Mouse (Mus musculus) CH12F3 (cell line): ENCODE measurements around the gene Cd6.

Source experiments
- in situ Hi-C: fragments of 300-500 bp; cut with MboI; formaldehyde crosslinking; loops from 2 replicates; pipeline ENCODE4 v1.14.3; 2020; ENCODE audit warnings: low sequenced_read_pairs

The Cd6 gene

DNA sequence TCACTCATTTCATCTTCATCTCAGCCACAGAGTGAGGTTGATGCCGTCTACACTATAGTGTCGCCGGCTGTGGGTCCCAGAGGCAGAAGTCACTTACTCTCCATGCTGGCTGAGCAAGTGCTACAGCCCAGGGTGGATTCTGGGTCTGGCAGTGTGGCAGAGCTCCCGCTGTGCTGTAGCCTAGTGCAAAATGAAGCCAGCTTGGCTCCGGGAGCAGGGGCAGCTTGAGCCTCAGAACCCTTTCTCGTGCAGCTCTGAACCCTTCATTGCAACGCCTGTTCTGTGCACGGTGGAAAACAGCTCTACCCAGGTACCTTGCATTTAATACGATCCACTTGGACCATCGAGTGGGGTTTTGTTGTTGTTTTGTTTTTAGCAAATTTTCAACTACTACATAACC lies 62.2 kb downstream of the Cd6 start:
- in situ Hi-C loops: no loop called here

DNA sequence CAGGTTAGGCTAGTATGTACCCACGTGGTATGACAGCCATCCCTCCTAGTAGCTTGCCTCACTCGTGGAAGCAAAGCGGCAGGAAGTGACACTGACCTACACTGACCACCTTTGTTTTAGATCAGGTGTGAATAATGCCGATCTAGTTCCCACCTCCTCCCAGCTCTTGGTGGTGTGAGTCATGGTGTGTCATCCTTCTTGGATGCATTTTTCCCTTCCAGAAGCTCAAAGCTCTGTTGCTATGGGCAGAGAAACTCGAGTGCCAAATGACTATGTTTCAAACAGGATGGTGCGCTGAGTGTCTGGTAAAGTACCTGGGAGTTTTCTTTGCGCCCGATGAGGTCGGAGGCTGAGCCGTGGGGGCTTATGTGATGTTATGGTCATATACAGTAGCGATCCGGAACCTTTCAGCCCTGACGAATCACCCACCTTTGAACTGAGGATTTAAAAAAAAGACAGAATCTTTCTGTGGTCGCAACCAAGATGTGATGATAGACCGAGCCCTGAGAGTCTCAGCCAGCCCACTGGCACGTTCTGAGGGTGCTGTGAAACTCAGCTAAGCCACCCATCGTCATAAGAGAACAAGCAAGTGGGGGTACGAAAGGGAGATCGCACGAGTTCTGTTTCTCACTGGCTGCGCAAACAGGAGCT lies 66.4 kb downstream of the Cd6 start:
- in situ Hi-C loops: no loop called here

DNA sequence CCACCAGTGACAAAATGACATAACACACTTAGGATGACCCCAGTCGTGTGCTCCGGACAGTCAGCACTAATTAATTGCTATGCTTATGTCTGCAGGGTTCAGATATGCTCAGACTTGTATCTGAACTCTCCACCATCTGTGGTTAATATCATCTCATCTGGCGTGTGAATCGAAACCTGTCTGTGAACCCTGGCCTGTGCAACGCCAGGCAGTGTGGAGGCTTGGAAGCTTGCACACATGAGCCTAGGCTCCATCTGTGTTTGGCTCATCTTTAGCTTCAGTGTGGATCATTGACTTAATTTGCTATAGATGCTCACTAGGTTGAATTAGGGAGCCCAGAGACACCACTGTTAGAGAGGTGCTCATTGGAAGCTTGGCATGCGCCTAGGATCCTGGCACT lies 67.4 kb downstream of the Cd6 start:
- in situ Hi-C loops: no loop called here

DNA sequence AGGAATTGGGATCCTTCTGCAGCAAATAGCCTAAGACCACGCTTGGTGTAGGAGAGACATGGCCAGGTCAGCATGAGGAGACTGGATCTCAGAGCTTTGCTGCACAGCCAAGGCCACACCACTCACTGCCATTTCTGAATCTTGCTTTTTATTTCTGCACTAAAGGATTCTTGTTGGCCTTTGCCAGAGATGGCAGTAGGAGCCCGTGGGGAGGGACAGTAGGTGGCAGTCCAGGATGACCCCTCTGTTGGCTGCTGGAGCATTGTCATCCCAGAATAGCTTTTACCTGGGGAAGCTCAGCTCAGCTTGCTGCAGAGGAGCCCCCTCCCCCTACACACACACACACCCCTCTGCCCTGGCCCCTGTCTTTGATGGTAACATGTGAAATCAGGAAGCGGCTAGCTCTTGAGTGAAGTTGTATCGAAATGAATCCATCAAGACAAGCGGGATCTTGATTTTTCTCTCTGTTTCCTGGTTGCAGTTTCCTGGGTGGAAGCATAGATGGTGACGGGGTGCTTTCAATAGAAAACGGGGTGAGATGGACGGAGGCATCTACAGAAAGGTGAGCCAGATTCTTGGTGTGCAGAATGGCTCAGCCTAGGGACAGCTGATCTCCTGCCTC lies 68.0 kb downstream of the Cd6 start:
- in situ Hi-C loops: no loop called here

DNA sequence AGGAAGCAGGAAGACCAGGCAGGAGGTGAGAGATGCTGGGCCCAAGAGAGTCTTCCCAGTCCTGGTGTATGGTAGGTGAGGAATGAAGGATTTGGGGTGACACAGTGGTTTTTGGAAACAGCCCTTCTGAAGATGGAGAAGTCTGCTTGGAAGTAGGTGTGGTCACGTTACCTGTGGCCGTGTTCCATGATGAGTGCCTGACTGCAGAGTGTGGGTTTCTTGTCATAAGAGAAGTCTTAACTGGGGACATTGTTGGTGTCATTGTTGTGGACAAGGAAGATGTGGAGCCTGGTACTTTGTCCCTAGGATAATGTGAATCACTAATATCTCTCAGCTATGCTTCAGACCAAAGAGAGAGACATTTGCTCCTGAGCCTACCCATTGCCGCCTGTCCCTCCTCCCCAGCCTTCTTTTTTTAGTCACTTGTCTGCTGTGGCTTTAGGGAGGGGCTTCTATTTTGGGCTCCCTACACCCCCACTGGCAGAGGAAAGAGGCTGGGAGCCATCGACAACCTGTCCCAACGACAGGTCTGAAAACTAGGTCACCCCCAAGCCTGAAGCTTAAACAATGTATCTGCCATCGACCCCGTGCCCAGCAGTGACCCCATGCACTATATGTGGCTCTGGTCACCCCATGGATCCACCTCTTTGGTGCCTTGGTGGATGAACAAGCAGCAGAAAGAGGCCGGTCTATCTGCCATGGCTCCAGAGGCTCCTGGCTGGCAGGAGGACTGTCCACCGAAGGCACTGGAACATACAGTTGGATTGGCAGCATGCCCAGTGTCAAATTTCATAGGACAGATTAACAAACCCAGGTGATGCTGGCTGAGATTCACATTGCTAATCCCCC lies 69.7 kb downstream of the Cd6 start:
- in situ Hi-C loops: no loop called here

DNA sequence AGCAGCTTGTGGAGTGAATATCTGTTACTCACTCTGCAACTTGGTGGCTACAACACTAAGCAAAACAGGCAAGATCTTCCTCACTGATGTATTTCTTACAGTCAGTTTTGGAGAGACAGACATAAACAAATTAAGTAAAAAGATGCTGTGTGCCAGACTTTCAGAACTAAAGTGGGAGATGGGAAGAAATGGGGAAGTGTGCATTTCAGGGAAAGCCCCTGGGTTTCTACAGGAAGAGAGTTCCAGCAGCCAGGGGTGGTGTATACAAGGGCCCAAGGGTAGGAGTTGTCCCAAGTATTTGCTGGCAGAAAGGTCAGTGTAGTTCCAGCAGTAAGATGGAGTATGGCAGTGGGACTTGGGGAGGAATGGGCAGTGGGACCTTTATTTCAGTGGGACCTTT lies 70.3 kb downstream of the Cd6 start:
- in situ Hi-C loops: no loop called here

DNA sequence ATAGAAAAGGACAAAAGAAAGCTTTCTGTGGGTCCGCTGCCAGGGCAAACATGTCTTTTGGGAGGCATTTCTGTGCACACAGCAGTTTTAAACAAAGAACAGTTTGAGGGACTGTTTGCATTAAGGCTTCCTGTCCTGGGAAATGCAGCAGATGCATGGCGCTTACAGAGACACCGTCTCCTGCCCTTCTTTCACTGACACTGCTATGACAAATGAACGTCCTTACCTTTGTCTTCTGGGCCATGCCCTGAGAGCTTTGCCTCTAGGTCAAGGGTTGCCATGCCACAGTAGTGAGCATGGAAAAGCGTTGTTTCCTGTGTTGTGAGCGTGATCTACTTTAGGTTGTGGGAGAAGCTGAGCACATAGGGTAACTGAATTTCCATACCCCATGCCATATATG lies 71.2 kb downstream of the Cd6 start:
- in situ Hi-C loops: no loop called here

DNA sequence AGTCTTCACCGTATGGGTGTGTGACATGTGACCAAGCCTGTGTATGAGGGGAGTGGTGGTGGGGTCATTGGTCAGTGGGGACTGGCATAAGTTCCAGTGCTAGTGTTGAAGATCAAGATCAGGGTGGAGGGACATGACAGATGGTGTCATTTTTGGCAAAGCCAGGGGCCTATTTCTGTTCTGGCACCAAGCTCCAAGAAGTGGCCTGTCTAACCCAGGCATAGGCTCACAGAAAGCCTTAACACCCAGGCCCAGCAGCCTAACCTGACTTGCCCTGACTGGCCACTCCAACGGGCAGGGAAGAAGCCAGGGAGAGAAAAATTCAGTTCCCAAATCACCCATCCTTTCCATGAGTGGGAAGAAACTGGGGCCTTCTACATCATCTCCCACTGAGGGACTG lies 72.3 kb downstream of the Cd6 start:
- in situ Hi-C loops: no loop called here

DNA sequence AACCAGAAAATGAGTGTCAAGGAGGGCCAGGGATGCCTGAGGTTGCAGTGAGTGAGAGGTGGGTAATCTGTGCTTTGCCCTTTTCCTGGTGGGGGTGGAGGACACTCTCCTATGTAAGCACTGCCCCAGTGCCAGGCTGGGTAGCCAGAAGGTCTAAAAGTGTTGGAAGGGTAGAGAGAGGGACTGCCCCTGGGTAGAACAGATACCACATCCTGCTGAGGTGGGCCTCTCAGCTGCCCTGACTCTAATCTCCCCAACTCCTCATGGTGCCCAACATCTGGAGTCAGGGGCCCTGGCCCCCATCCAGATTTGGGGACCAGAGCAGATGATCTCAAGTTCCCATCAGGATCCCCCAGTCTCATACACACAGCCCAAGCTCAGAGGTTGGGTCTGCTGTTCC lies 72.7 kb downstream of the Cd6 start:
- in situ Hi-C loops: no loop called here

DNA sequence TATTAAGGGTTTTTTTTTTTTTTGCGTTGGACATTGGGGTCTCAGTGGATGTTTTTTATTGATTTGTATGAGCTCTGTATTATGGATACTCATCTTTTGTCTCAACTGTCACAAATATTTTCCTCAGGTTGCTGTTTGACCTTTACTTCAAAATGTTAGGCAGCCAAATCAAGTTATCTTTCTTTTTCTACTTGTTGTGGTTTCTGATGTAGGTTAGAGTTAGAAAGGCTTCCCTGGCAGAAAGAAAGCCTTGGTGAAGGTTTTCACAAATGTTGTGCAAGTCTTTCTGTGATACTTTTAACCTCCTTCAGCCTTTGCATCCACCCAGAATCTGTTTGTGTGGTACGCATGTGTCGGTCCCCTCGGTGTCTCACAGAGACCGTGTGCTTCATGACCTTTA lies 77.2 kb downstream of the Cd6 start:
- in situ Hi-C loops: no loop called here

DNA sequence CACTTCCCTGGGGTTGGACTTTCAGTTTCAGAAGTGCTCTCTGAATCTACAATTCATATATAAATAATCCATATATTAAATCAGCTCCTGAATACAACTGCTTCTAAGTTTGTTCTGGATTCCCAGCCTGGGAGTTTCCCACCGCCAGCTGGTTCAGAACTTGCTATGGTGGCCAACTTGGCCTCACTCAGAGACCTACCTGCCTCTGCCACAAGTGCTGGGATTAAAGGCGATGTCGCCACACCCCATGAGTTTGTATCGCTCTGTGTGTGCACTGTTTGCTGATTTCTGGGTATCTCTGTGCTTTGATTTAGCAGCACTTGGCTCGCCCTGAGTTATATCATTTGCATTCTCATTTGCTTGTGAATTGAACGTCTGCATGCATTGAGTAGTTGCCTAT lies 77.8 kb downstream of the Cd6 start:
- in situ Hi-C loops: no loop called here

DNA sequence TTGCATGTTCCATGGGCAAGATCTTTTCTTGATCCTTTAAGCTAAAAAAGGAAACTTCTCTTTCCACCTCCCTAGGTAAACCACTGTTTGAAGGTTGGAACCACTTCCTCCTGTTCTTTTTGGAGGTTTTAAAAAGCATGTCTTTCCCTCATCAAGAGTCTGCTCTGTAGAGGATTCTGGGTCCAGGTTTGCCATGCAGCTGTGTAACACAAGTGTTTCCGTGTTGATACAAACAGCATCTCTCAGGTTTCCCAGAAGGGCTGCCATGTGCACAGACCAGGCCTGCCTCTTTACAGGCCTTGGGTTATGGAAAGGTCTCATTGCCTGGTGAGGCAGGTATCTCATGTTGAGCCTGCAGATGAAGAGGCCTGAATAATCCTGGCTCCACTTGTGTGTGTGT lies 78.3 kb downstream of the Cd6 start:
- in situ Hi-C loops: no loop called here

DNA sequence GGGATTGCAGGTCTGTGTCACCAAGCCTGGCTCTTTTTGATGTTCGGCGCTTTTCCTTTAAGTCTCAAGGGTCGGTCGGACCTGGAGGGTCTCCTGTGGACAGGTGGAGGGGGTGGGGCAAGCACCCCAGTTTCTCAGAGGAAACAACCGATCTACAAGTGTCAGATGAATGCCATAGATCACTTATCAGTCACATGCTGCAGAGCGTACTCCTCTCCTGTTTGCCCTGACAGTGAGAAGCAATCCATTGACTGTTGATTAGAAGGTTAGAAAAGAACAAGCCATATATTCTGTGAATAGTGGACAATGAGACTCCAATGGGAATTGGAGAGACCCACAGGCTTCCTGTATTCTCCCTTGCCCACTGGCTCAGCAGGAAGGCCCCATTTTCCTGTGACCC lies 79.7 kb downstream of the Cd6 start:
- in situ Hi-C loops: no loop called here

DNA sequence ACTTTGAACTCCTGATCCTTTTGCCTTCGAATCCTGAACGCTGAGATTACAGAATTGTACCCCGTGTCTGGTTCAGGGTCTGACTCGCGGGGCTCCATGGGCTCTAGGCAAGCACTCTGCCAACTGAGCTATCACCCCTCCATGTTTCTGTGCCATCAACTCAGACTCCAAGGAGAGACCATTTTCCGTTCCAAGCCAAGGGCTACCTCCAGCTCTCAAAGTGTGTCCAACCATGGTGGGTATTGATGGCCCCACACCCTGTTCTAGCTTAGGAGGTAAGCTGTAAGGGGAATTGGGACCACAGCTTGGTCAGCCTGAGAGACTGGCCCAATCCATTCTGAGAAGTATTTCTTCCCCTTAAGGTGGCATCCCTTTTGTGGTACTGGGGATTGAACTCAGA lies 80.6 kb downstream of the Cd6 start:
- in situ Hi-C loops: no loop called here

DNA sequence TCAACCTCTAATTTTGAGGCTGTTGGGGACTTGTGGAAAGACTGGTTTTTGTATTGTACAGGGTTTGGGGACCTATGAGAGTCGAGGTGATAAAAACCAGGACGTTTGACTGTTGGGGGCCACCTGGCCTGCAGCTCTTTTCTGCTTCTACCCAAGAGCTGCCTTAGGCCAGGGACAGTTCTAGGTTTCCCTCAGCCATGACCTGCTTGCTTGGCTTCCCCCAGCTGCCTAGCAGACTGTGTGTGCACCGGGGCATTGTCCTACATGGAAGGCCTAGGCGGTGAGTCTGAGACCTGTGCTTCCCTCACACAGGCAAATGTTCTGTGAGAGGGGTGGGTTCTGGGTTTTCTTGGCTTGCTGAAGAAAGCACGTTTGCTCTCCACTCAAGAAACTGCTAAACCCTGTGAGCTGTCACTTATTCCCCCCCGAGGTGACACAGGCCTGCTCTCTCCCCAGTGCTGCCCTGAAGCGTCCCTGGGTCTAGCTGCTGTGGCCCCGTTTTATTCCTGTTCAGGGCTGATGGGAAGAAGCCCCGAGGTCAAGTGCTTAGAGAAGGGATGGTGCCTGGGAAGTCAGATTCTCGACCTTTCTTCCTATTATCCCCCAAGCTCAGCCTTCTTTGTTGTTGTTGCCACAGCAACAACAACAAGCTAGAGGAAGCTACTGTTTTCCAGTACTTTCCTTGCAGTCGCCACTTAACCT lies 81.3 kb downstream of the Cd6 start:
- in situ Hi-C loops: no loop called here

DNA sequence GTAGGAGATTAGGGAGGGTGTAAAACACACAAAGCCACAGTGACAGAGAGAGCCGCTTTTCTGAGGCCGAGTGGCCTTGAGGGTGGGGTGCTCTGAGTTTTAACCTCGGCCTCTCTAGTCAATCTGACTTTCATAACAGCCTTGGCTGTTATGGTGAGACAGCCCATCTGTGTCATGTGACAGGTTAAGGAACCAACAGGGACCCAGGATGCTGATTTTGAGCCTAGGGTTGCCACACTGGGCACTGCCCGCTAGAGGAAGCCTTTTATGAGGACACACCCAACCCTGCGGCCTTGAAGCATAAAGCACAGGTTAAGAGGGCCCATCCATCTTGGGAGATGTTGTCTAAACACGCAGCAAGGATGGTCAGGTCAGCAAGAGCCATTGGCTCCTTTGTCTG lies 82.1 kb downstream of the Cd6 start:
- in situ Hi-C loops: no loop called here

DNA sequence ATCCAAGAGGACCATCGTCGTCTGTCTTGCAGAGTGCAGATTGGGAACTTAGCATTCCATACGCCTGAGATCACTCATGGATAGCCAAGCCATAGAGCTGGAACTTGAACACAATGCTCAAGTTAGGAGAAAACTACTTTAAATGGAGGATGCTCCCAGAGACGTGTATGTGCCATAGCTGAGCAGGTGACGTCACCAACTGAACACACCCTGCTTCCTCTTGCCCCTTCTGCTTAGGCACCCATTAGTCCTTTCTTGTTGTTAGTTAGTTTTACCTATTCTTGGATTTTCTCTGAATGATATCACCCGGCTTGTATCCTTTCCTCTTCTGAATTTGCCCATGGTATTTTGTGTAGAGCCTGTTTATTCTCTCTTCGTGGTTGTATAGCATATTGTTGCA lies 82.7 kb downstream of the Cd6 start:
- in situ Hi-C loops: no loop called here

DNA sequence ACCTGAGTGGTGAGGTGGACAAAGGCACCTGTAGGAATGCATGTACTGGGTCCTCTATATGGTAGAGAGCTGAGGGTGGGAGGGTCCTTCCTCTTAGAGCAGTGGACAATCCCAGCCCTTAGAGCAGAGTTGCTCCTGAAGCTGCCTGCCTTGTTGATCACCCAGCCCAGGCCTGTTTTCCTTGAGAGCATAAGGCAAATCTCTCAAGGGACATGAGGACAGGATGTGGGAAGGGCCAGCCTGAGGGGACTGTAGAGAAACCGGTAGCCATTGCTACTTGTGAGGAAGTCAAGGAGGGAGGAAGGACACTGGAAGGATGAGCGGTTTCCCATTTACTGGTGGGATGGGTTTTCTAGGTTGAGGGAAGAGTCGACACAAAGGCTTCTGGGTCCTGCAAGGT lies 87.3 kb downstream of the Cd6 start:
- in situ Hi-C loops: no loop called here

DNA sequence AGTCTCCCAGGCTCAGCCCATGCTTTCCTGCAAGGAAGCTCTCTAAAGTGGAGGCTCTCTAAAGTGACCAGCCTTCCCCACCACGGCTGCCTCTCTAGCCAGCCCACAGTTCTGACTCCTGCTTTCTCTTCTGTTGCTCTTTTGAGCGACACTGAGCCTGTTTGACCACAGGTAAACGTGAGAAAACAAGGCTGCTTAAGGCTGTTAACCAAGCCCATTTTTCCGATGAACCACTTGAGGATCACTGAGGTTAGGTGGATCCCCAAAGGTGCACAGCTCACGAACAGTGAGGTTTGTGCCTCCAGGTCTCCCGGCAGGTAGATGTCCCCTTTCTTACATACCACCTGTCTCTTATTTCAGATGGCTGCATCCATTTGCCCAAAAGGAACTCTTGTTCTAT lies 87.7 kb downstream of the Cd6 start:
- in situ Hi-C loops: no loop called here

DNA sequence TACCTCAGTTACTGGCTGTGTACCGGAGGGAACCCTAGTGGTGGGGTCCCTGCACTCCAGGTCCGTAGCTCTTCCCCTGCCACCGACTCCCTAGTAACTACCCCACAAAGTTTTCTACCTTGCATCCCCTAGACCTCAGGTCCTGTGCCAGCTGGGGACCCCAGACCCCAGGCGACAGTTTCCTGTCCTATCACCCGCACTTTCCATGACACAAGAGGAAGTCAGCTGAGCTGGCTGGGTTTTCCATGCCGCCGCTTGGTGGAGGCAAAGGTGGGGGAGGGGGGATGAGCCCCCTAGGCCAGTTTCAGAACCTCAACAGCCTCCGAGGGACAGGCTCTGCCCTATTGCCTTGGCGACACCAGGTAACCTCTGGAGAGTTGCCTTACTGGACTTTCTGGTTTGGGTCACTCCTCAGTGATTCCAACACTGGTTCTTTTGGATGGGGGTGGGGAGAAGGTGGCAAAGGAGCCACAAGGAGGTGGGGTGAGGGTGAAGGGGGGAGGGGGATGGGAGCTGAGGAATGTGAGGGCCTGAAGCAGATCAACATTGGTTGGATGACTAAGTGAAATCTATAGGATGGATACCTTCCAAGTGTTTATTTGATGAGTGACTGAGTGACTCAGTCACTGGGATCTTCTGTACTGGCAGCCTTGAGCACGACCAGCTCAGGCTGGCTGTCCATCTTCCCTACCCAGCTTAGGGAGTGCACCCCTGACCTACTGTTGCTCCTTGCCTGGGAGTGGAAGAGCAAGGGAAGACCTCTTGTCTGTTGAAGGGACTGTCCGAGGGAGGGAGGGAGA lies 89.0 kb downstream of the Cd6 start:
- in situ Hi-C loops: no loop called here

DNA sequence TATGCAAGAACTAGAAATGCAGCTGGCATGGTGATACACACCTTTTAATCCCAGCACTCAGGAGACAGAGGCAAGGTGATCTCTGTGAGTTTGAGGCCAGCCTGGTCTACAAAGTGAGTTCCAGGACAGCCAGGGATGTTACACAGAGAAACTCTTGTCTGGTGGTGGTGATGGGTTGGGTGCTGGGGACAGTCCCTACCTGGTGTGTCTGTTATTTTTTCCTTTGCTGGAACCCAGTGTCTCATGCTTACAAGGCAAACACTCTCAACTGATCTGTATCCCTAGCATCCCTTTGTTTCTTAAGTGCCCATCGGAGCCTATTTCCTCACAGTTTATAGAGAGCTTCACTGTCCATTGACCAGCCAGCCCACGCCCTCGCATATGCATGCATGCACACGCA lies 89.9 kb downstream of the Cd6 start:
- in situ Hi-C loops: no loop called here
